Mouse (Mus musculus): ENCODE results near the gene Alox8. TPM values are rescaled to one million over a fixed set of nuclear protein-coding genes. Genes with fewer than 3 reads are reported as not detected.
A peak's percentile ranks its signal among the peaks of the same experiment; 100 is the strongest.

The Alox8 gene
- polyA plus RNA-seq, 1 experiment = 0.43 TPM

DNA sequence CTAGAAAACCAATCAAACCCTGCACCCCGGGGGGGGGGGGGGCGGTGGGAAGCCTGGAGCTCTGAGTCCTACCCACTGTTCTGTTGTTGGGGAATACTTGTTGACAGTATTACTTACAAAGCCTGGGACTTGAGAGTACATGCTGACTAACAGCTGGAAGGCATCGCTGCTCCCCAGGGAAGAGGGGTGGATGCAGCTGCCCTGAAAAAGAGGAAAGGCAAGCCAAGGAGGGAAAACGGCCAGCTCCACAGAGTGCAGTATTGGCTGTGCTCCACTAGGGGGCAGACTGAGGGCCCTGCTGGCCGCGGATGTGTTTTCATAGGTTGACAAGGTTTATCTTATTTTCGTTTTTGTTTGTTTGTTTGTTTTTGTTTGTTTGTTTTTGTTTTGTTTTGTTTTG lies 26.0 kb downstream of the Alox8 start:
- Histone ChIP-seq H3K27me3 (ENCODE audit: control insufficient read depth, insufficient read depth, low read length) (no peaks in the 10 kb centered on the region), H3K27ac (ENCODE audit: control insufficient read depth, insufficient read depth, low read length) (no peak overlapping the region), H3K4me1 (replicated peaks; ENCODE audit: control insufficient read depth, insufficient read depth, low read length) (no peaks in the 10 kb centered on the region), H3K4me3 (ENCODE audit: control insufficient read depth, insufficient read depth, low read length) (no peak overlapping the region), H3K36me3 (ENCODE audit: control insufficient read depth, insufficient read depth, low read length) (no peaks in the 10 kb centered on the region)
- TF ChIP-seq POLR2A (IDR thresholded peaks at IDR 0.05; ENCODE audit: control insufficient read depth, extremely low read depth, insufficient read depth, low read length, poor library complexity) = no peak
- TF ChIP-seq CTCF (IDR thresholded peaks at IDR 0.05; ENCODE audit: borderline replicate concordance, control insufficient read depth, extremely low read depth, insufficient read depth, low read length, poor library complexity) = peak; percentile 85; the same call in 1 of the 2 replicates
- 35% methylated on average over 7 of the region's 7 CpGs for WGBS
- DNase-seq = peak; percentile 42

DNA sequence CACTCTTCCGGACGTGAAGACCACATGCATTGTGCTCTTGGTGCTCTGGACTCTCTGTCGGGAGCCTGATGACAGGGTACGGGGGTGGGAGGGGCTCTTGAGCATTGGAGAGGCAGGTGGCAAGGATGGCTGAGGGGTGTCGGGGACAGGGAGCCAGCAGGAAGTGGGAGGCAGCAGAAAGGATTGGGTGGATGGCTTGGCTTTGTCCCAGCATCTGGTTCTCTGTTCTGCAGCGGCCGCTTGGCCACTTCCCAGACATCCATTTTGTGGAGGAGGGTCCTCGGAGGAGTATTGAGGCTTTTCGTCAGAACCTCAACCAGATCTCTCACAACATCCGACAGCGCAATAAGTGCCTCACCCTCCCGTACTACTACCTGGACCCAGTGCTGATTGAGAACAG lies 28.3 kb downstream of the Alox8 start:
- Histone ChIP-seq H3K4me1 (replicated peaks; ENCODE audit: control insufficient read depth, insufficient read depth, low read length) (no peaks in the 10 kb centered on the region), H3K4me3 (ENCODE audit: control insufficient read depth, insufficient read depth, low read length) (no peak overlapping the region), H3K27me3 (ENCODE audit: control insufficient read depth, insufficient read depth, low read length) (no peaks in the 10 kb centered on the region), H3K36me3 (ENCODE audit: control insufficient read depth, insufficient read depth, low read length) (no peaks in the 10 kb centered on the region), H3K27ac (ENCODE audit: control insufficient read depth, insufficient read depth, low read length) (no peak overlapping the region)
- WGBS = 90% methylated on average over 12 of the region's 12 CpGs
- TF ChIP-seq CTCF (IDR thresholded peaks at IDR 0.05; ENCODE audit: borderline replicate concordance, control insufficient read depth, extremely low read depth, insufficient read depth, low read length, poor library complexity) (no peak), POLR2A (IDR thresholded peaks at IDR 0.05; ENCODE audit: control insufficient read depth, extremely low read depth, insufficient read depth, low read length, poor library complexity) (no peak)
- no peak for DNase-seq

DNA sequence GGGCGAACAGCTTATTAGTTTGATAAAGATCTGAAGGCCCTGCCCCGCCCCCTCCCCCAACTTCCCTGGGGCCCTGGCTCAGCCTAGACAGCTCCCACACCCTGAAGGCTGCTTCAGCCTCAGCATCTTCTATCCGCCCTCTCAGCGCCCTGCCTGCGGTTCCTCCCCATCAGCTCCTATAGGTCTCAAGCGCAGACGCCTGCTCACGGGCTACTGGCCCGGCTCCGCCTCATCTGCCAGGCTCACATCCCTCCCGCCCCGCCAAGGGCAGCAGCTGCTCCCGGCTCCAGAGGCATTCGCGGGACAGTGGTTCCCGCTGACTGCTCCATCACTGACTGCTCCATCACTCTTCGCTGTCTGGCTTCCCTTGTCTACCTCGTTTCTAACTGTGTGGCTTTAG lies 40.8 kb downstream of the Alox8 start, which contains the start of gene Alox12b:
TSS of gene Alox12b (plus strand) at position 190 of the 400 bp plus-strand sequence.
- no peaks in the 10 kb centered on the region; the same call in 1 of the 2 replicates for H3K27me3 ChIP-seq (ENCODE audit: control insufficient read depth, insufficient read depth, low read length)
- no peaks in the 10 kb centered on the region for H3K4me1 ChIP-seq (replicated peaks; ENCODE audit: control insufficient read depth, insufficient read depth, low read length)
- 10% methylated on average over 18 of the region's 18 CpGs for WGBS
- no peak within 1 kb of the TSS for H3K27ac ChIP-seq (ENCODE audit: control insufficient read depth, insufficient read depth, low read length)
- TF ChIP-seq CTCF (IDR thresholded peaks at IDR 0.05; ENCODE audit: borderline replicate concordance, control insufficient read depth, extremely low read depth, insufficient read depth, low read length, poor library complexity) = no peak
- TF ChIP-seq POLR2A (IDR thresholded peaks at IDR 0.05; ENCODE audit: control insufficient read depth, extremely low read depth, insufficient read depth, low read length, poor library complexity) = no peak
- DNase-seq = no peak
- H3K36me3 ChIP-seq (ENCODE audit: control insufficient read depth, insufficient read depth, low read length) = no peaks in the 10 kb centered on the region
- no peak within 1 kb of the TSS for H3K4me3 ChIP-seq (ENCODE audit: control insufficient read depth, insufficient read depth, low read length)

DNA sequence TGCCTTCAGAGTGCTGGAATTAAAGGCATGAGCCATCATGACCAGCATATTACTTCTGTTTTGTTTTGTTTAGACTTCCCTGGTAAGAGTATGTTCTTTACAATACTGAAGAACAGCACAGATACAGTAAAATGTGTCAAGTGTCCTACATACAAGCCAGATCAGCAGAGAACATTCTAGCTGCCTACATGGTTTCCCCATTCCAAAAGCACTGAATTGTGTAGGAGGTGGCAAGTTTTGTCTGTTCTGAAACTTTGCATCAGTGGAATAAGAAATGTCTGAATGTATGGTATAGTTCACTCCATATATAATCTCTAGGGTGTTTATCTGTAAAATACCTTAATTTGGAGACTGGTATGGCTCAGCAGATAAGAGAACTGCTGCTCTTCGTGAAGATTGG lies 42.3 kb downstream of the Alox8 start:
- H3K27ac ChIP-seq (ENCODE audit: control insufficient read depth, insufficient read depth, low read length) = no peak overlapping the region
- 38% methylated on average over 1 of the region's 1 CpGs for WGBS
- H3K36me3 ChIP-seq (ENCODE audit: control insufficient read depth, insufficient read depth, low read length) = no peaks in the 10 kb centered on the region
- DNase-seq = no peak
- no peak overlapping the region for H3K4me3 ChIP-seq (ENCODE audit: control insufficient read depth, insufficient read depth, low read length)
- no peaks in the 10 kb centered on the region for H3K4me1 ChIP-seq (replicated peaks; ENCODE audit: control insufficient read depth, insufficient read depth, low read length)
- no peaks in the 10 kb centered on the region; the same call in 1 of the 2 replicates for H3K27me3 ChIP-seq (ENCODE audit: control insufficient read depth, insufficient read depth, low read length)
- TF ChIP-seq POLR2A (IDR thresholded peaks at IDR 0.05; ENCODE audit: control insufficient read depth, extremely low read depth, insufficient read depth, low read length, poor library complexity) (no peak), CTCF (IDR thresholded peaks at IDR 0.05; ENCODE audit: borderline replicate concordance, control insufficient read depth, extremely low read depth, insufficient read depth, low read length, poor library complexity) (no peak)

DNA sequence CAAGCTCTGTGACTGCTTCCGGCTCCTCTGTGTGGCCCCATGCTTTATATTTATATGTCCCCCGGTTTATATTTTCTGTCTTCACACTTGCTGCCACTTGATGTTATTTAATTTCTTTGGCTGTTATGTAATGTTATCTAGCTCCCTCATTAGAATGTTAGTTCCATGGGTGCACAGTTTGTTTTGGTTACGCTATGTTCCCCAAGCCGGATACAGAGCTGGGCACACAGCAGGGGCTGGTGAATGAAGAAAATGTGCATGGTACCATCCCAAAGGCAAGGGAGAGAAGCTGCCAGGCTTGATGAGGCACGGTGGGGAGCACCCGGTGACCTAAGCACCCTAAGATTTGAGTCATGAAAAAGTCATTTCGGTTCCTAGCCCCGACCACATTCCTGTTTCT lies 43.8 kb downstream of the Alox8 start:
- Histone ChIP-seq H3K4me1 (replicated peaks; ENCODE audit: control insufficient read depth, insufficient read depth, low read length) (no peaks in the 10 kb centered on the region), H3K27me3 (ENCODE audit: control insufficient read depth, insufficient read depth, low read length) (no peaks in the 10 kb centered on the region; the same call in 1 of the 2 replicates), H3K36me3 (ENCODE audit: control insufficient read depth, insufficient read depth, low read length) (no peaks in the 10 kb centered on the region), H3K4me3 (ENCODE audit: control insufficient read depth, insufficient read depth, low read length) (no peak overlapping the region), H3K27ac (ENCODE audit: control insufficient read depth, insufficient read depth, low read length) (no peak overlapping the region)
- WGBS = 84% methylated on average over 8 of the region's 8 CpGs
- no peak for DNase-seq
- TF ChIP-seq POLR2A (IDR thresholded peaks at IDR 0.05; ENCODE audit: control insufficient read depth, extremely low read depth, insufficient read depth, low read length, poor library complexity) (no peak), CTCF (IDR thresholded peaks at IDR 0.05; ENCODE audit: borderline replicate concordance, control insufficient read depth, extremely low read depth, insufficient read depth, low read length, poor library complexity) (no peak)

DNA sequence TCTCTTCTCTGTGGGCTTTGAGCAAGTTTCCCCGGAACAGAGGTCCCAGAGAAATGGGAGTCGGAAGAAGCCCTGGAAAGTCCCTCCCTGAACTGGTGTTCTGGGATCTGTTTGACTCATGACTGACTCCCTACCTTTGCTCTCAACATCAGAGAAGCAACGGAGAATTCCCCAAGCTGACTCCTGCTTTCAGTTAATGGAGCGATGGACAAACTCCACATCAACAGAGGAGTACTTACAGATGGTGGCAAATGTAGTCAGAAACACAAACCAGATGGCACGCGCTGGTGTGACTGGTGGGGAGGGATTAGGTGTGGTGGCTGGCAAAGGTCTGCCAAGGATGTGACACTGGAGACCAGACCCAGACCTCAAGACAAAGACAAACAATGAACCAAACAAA lies 46.6 kb downstream of the Alox8 start:
- H3K4me1 ChIP-seq (replicated peaks; ENCODE audit: control insufficient read depth, insufficient read depth, low read length) = no peaks in the 10 kb centered on the region
- H3K27me3 ChIP-seq (ENCODE audit: control insufficient read depth, insufficient read depth, low read length) = no peaks in the 10 kb centered on the region
- H3K36me3 ChIP-seq (ENCODE audit: control insufficient read depth, insufficient read depth, low read length) = no peaks in the 10 kb centered on the region
- H3K27ac ChIP-seq (ENCODE audit: control insufficient read depth, insufficient read depth, low read length) = no peak overlapping the region
- H3K4me3 ChIP-seq (ENCODE audit: control insufficient read depth, insufficient read depth, low read length) = no peak overlapping the region
- 73% methylated on average over 6 of the region's 6 CpGs for WGBS
- DNase-seq = no peak
- TF ChIP-seq POLR2A (IDR thresholded peaks at IDR 0.05; ENCODE audit: control insufficient read depth, extremely low read depth, insufficient read depth, low read length, poor library complexity) = no peak
- TF ChIP-seq CTCF (IDR thresholded peaks at IDR 0.05; ENCODE audit: borderline replicate concordance, control insufficient read depth, extremely low read depth, insufficient read depth, low read length, poor library complexity) = no peak

DNA sequence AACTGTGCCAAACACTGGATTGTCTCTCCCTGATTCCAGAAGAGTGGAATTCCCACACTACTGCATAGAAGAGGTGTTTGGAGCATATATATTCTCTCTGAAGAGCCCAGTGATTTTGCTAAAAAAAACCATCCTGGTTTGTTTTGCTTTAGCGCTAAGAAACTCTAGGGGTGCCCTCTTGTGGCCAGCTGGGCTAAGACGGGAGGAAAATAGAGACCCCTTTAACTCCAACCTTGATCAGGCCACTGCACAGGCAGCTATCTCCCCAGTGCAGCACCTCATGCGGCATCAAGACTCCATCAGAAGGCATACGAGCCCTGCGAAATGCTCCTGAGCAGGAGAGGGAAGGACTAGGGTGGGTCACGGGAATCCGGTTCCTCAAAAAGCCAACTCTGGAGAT lies 47.2 kb downstream of the Alox8 start:
- no peaks in the 10 kb centered on the region for H3K36me3 ChIP-seq (ENCODE audit: control insufficient read depth, insufficient read depth, low read length)
- H3K27me3 ChIP-seq (ENCODE audit: control insufficient read depth, insufficient read depth, low read length) = no peaks in the 10 kb centered on the region
- DNase-seq = peak; percentile 78
- no peak overlapping the region for H3K4me3 ChIP-seq (ENCODE audit: control insufficient read depth, insufficient read depth, low read length)
- WGBS = 7% methylated on average over 7 of the region's 7 CpGs
- no peaks in the 10 kb centered on the region for H3K4me1 ChIP-seq (replicated peaks; ENCODE audit: control insufficient read depth, insufficient read depth, low read length)
- no peak overlapping the region for H3K27ac ChIP-seq (ENCODE audit: control insufficient read depth, insufficient read depth, low read length)
- TF ChIP-seq CTCF (IDR thresholded peaks at IDR 0.05; ENCODE audit: borderline replicate concordance, control insufficient read depth, extremely low read depth, insufficient read depth, low read length, poor library complexity) (0 out of 2 replicates have a peak, but pooled peaks have one; percentile 42), POLR2A (IDR thresholded peaks at IDR 0.05; ENCODE audit: control insufficient read depth, extremely low read depth, insufficient read depth, low read length, poor library complexity) (no peak)

Data from thymus, adult 2 months (tissue).